Mouse (Mus musculus) neural tube, embryonic 11.5 days (tissue): ENCODE data around the gene Rpl27. TPM values are rescaled to one million over a fixed set of nuclear protein-coding genes. Genes with fewer than 3 reads are reported as not detected.

Experiments used
- ATAC-seq: fragments of 200-750 bp; cut with Nextera tagmentation; 2 replicates; pipeline ENCODE4 v1.8.0; 2017; ENCODE audit warnings: moderate number of reproducible peaks, mild to moderate bottlenecking, moderate TSS enrichment, moderate library complexity; ENCODE audit not compliant: insufficient read depth, low FRiP score, low TSS enrichment
- DNase-seq: peaks from one replicate; pipeline ENCODE4 v3.0.0-alpha.2; 2015; ENCODE audit warnings: low spot score
- H3K27ac ChIP-seq: fragments of 300-500 bp; sonication (generic); 2 replicates; pipeline ENCODE4 v1.5.1; 2014; ENCODE audit warnings: low read depth, mild to moderate bottlenecking, low read length
- H3K27me3 ChIP-seq: fragments of 300-500 bp; sonication (generic); 2 replicates; pipeline ENCODE4 v1.6.1; 2014; ENCODE audit warnings: mild to moderate bottlenecking, low read length, mixed read lengths; ENCODE audit not compliant: control insufficient read depth, insufficient read depth
- H3K36me3 ChIP-seq: fragments of 300-500 bp; sonication (generic); 2 replicates; pipeline ENCODE4 v1.6.1; 2014; ENCODE audit warnings: mild to moderate bottlenecking, low read length, moderate library complexity, mixed read lengths; ENCODE audit not compliant: control insufficient read depth, insufficient read depth
- H3K4me1 ChIP-seq: fragments of 300-500 bp; sonication (generic); 2 replicates; pipeline ENCODE4 v1.6.1; 2014; ENCODE audit warnings: low read length, mixed read lengths; ENCODE audit not compliant: control insufficient read depth, insufficient read depth
- H3K4me2 ChIP-seq: fragments of 300-500 bp; sonication (generic); 2 replicates; pipeline ENCODE4 v1.6.1; 2014; ENCODE audit warnings: low read depth, mild to moderate bottlenecking, moderate library complexity
- H3K4me3 ChIP-seq: fragments of 300-500 bp; sonication (generic); 2 replicates; pipeline ENCODE4 v1.5.1; 2014; ENCODE audit warnings: low read depth, low read length
- H3K9ac ChIP-seq: fragments of 300-500 bp; sonication (generic); 2 replicates; pipeline ENCODE4 v1.6.1; 2014; ENCODE audit warnings: mild to moderate bottlenecking, low read length
- H3K9me3 ChIP-seq: fragments of 300-500 bp; sonication (generic); 2 replicates; pipeline ENCODE4 v1.6.1; 2016; ENCODE audit warnings: low read length; ENCODE audit not compliant: control insufficient read depth
- WGBS: fragments of 180-500 bp; shearing (Covaris S2); extraction: QIAGEN DNeasy Blood & Tissue Kit; methylation state at CpG from one replicate; pipeline ENCODE4 v1.1.7; 2014; 5-methylcytosine and 5-hydroxymethylcytosine counted together
- polyA plus RNA-seq: library from polyadenylated mRNA; unstranded; fragments of >200 nt; fragmentation: Nextera tagmentation; extraction: Ambion mirVana; gene quantifications from 2 replicates; pipeline ENCODE4 v1.2.1, GENCODE M21; 2014

Gene Rpl27
- polyA plus RNA-seq, 1 experiment from 2014 or later = 389 TPM

GRCm38 (mm10) chr11:101451536-101451935, 9.4 kb downstream of the Rpl27 start:
- Histone ChIP-seq H3K4me3 (no peak overlapping the region), H3K9me3 (no peaks in the 10 kb centered on the region), H3K36me3 (no peaks in the 10 kb centered on the region), H3K9ac (no peak overlapping the region), H3K4me1 (no peaks in the 10 kb centered on the region), H3K27me3 (no peaks in the 10 kb centered on the region), H3K4me2 (no peak overlapping the region), H3K27ac (no peak overlapping the region)
- DNase-seq (no peak), ATAC-seq (no peak)
- 91% methylated on average over 10 of the region's 10 CpGs for WGBS

DNA sequence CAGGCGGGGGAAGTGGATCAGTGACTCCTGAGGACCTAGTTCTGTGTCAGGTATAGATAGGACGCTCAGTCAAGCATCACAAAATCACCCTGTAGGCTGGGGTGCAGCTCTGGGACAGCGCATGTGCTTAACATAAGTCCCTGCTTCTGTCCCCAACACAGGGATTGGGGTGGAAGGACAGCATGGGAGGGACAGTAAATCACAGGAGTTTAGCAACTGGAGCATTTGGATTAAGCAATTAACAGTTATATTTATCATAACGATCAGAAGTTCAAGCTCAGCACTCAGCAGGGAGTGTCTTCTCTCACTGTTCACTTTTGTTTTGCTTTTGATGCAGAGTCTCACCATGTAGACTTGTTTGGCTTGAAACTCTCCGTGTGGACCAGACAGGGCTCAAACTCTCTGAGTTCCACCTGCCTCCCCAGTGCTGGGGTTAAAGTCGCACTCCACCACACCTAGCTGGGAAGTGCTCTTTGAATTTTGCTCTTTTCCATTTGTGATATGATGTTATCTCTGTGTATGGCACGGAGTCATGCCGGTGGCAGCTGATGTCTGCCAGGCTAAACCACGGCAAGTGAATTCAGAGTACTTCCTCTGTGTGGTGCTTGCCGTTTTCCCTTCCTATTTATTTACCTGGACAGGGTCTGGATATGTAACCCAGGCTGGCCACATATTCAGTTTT, 10.1 kb downstream of the Rpl27 start:
- no peaks in the 10 kb centered on the region for H3K27me3 ChIP-seq
- no peak for ATAC-seq
- H3K36me3 ChIP-seq = no peaks in the 10 kb centered on the region
- 73% methylated on average over 10 of the region's 10 CpGs for WGBS
- no peak for DNase-seq
- no peaks in the 10 kb centered on the region for H3K4me1 ChIP-seq
- H3K27ac ChIP-seq = no peak overlapping the region
- H3K4me3 ChIP-seq = no peak overlapping the region
- H3K9ac ChIP-seq = no peak overlapping the region
- H3K4me2 ChIP-seq = no peak overlapping the region
- H3K9me3 ChIP-seq = no peaks in the 10 kb centered on the region

GRCm38 (mm10) chr11:101454702-101455101, 12.6 kb downstream of the Rpl27 start:
- Histone ChIP-seq H3K36me3 (no peaks in the 10 kb centered on the region; the same call in 1 of the 2 replicates), H3K9me3 (no peaks in the 10 kb centered on the region), H3K27ac (no peak overlapping the region), H3K9ac (no peak overlapping the region), H3K27me3 (no peaks in the 10 kb centered on the region), H3K4me2 (no peak overlapping the region), H3K4me1 (no peaks in the 10 kb centered on the region), H3K4me3 (no peak overlapping the region)
- DNase-seq (no peak), ATAC-seq (no peak)
- 70% methylated on average over 6 of the region's 6 CpGs for WGBS

GRCm38 (mm10) chr11:101455627-101456026, 13.5 kb downstream of the Rpl27 start:
- ATAC-seq = no peak
- no peak overlapping the region for H3K27ac ChIP-seq
- H3K27me3 ChIP-seq = no peaks in the 10 kb centered on the region

DNA sequence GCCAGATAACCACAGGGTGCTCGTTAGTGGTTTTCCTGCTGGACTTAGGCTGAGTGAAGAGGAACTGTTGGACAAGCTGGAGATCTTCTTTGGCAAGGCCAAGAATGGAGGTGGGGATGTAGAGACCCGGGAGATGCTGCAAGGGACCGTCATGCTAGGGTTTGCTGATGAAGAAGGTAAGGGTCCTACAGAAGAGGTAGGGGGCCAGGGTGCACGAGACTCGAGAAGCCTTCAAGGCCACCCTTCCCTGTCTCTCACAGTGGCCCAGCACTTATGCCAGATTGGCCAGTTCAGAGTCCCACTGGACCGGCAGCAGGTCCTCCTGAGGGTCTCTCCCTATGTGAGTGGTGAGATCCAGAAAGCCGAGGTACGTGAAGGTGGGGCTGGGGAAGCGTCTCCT, 15.5 kb downstream of the Rpl27 start:
- no peak overlapping the region for H3K27ac ChIP-seq
- no peak for ATAC-seq
- no peak overlapping the region for H3K9ac ChIP-seq
- H3K4me1 ChIP-seq = peaks cover 8% of the 10 kb centered on the region
- H3K4me3 ChIP-seq = no peak overlapping the region
- H3K27me3 ChIP-seq = no peaks in the 10 kb centered on the region
- H3K9me3 ChIP-seq = no peaks in the 10 kb centered on the region
- H3K36me3 ChIP-seq = peaks cover 4% of the 10 kb centered on the region; the same call in 1 of the 2 replicates
- H3K4me2 ChIP-seq = no peak overlapping the region
- WGBS = 88% methylated on average over 9 of the region's 9 CpGs
- no peak for DNase-seq

More at GRCm38 (mm10) chr11:101455627-101456026, 13.5 kb downstream of the Rpl27 start:
- Histone ChIP-seq H3K9me3 (no peaks in the 10 kb centered on the region), H3K4me2 (no peak overlapping the region), H3K4me1 (no peaks in the 10 kb centered on the region), H3K9ac (no peak overlapping the region), H3K4me3 (no peak overlapping the region), H3K36me3 (peaks cover 4% of the 10 kb centered on the region; the same call in 1 of the 2 replicates)
- DNase-seq = no peak
- 89% methylated on average over 7 of the region's 7 CpGs for WGBS

DNA sequence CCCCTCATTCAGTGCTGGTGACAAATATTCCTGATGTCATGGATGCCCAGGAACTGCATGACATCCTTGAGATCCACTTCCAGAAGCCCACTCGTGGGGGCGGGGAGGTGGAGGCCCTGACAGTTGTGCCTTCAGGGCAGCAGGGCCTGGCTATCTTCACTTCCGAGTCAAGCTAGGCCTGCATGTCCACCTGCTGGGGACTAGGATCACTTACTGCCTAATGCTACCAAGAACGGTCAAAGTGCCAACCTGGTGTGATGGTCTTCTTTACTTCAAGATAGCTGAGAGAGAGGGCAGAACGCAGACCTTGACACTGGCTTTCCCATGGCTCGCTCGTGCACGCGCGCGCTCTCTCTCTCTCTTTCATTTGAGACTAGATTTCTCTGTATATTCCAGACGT, 16.1 kb downstream of the Rpl27 start:
- WGBS = 81% methylated on average over 12 of the region's 12 CpGs
- no peak overlapping the region for H3K9ac ChIP-seq
- no peak overlapping the region for H3K4me2 ChIP-seq
- H3K9me3 ChIP-seq = no peaks in the 10 kb centered on the region
- no peaks in the 10 kb centered on the region for H3K27me3 ChIP-seq
- peaks cover 13% of the 10 kb centered on the region for H3K4me1 ChIP-seq
- ATAC-seq (no peak), DNase-seq (no peak)
- H3K4me3 ChIP-seq = no peak overlapping the region
- H3K36me3 ChIP-seq = peaks cover 4% of the 10 kb centered on the region; the same call in 1 of the 2 replicates
- no peak overlapping the region for H3K27ac ChIP-seq

DNA sequence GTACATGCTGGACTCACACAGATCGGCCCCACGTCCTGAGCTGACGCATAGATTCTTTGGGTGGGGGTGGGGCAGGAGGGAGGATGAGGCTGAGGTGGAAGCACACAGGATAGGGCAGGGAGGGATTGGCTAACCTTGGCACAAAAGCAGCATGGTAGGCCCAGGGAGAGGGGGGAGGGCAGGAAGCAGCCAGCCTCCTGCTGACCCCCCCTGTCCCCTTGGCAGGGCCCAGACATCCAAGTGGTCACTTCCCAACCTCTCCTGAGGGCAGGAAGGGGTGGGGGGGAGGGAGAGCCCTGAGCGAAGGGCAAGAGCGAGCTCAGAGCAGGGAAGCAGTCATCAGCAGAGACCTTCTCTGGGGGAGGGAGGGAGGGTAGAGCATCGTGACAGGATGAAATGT, 17.6 kb downstream of the Rpl27 start:
- Histone ChIP-seq H3K27ac (no peak overlapping the region), H3K36me3 (peaks cover 4% of the 10 kb centered on the region; the same call in 1 of the 2 replicates), H3K27me3 (no peaks in the 10 kb centered on the region), H3K9ac (no peak overlapping the region), H3K4me3 (no peak overlapping the region), H3K4me2 (no peak overlapping the region), H3K9me3 (no peaks in the 10 kb centered on the region), H3K4me1 (peaks cover 26% of the 10 kb centered on the region)
- WGBS = 42% methylated on average over 4 of the region's 6 CpGs
- no peak for DNase-seq
- ATAC-seq = no peak

DNA sequence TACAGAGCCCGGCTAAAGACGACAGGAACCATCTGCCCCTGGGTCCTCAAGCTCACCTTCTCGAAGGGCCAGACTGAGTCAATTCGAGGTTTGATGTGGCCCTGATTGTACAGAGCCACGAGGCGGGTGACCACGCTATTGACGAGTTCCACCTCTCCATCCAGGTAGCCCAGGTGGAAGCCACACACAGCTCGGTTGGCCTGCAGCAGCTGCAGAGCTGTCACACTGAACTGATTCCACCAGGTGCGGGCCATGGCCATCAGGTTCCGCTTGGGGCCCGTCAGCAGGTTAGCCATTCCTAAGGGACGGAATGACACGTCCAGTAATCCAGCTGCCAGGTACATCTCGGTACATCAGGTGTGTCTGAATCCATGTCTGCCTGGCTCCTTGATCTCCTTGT, 18.2 kb downstream of the Rpl27 start:
- Histone ChIP-seq H3K4me3 (no peak overlapping the region), H3K27ac (no peak overlapping the region), H3K27me3 (no peaks in the 10 kb centered on the region), H3K9ac (no peak overlapping the region), H3K9me3 (no peaks in the 10 kb centered on the region), H3K36me3 (peaks cover 4% of the 10 kb centered on the region; the same call in 1 of the 2 replicates), H3K4me2 (no peak overlapping the region), H3K4me1 (peaks cover 26% of the 10 kb centered on the region)
- DNase-seq (no peak), ATAC-seq (no peak)
- WGBS = 89% methylated on average over 15 of the region's 15 CpGs

DNA sequence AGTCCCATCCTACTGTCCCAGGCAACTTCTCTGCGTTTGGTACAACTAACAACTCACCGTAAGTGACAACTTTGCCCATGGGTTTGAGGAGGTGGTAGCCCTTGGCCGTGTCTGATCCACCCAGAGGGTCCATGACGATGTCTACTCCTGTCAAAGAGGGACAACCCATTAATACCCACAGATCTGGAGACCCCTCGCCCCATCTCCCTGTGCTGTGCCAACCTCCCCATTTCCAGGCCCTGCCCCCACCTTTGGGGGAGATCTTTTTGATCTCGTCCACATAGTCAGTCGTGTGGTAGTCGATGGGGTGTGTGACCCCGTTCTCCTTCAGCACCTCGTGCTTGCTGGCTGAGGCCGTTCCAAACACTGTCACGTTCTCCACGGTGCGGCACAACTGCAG, 20.0 kb downstream of the Rpl27 start:
- no peak for DNase-seq
- no peak overlapping the region for H3K27ac ChIP-seq
- no peaks in the 10 kb centered on the region for H3K9me3 ChIP-seq
- peaks cover 26% of the 10 kb centered on the region for H3K4me1 ChIP-seq
- no peak overlapping the region for H3K4me3 ChIP-seq
- no peak for ATAC-seq
- no peak overlapping the region for H3K9ac ChIP-seq
- H3K27me3 ChIP-seq = no peaks in the 10 kb centered on the region
- 80% methylated on average over 14 of the region's 14 CpGs for WGBS
- H3K4me2 ChIP-seq = no peak overlapping the region
- H3K36me3 ChIP-seq = peaks cover 4% of the 10 kb centered on the region; the same call in 1 of the 2 replicates
